Mouse (Mus musculus) ES-E14 (cell line): ENCODE results near the gene Serpinh1.

ENCODE experiments used
- CHD2 ChIP-seq: IDR thresholded peaks from 2 replicates; pipeline ENCODE4 v1.6.1; 2014; ENCODE audit warnings: mild to moderate bottlenecking, low read depth, low read length, inconsistent platforms
- ZNF384 ChIP-seq: IDR thresholded peaks from 2 replicates; pipeline ENCODE4 v1.6.1; 2012; ENCODE audit warnings: low read depth, low read length, inconsistent platforms

- TF ChIP-seq CHD2 (no peak), ZNF384 (no peak)
These were observed 39.7 kb upstream of the Serpinh1 start for GRCm38 (mm10) chr7:99392696-99393095.
